ENCODE assay signal across 8 mouse cellular contexts in genomic region chr15:101247155-101247498, GRCm38 (mm10). TPM values are rescaled to one million over a fixed set of nuclear protein-coding genes. Genes with fewer than 3 reads are reported as not detected.
DNase-seq lines count a peak whose midpoint lies in the region; ATAC-seq and TF ChIP-seq lines count a peak whose summit lies in the region.

No protein-coding gene starts in this region.

- TF ChIP-seq CTCF in left cerebral cortex, adult 2 months (IDR thresholded peaks at IDR 0.05): no peak

- no peaks in the 10 kb centered on the region for H3K27me3 ChIP-seq in embryonic facial prominence, embryonic 10.5 days (replicated peaks; ENCODE audit: low read depth, poor library complexity, severe bottlenecking)
- H3K27me3 ChIP-seq in neural tube, embryonic 15.5 days (replicated peaks): 0 out of 2 replicates have a peak, but pooled peaks cover 5% of the 10 kb centered on the region

- H3K27ac ChIP-seq in left cerebral cortex, adult 2 months: peak overlapping the region; percentile 97
- H3K27ac ChIP-seq in embryonic facial prominence, embryonic 10.5 days (replicated peaks): peak overlapping the region; percentile 94
- H3K27ac ChIP-seq in neural tube, embryonic 15.5 days (replicated peaks): peak overlapping the region; percentile 86; the same call in 1 of the 2 replicates

- no peaks in the 10 kb centered on the region for H3K36me3 ChIP-seq in embryonic facial prominence, embryonic 10.5 days (replicated peaks)
- H3K36me3 ChIP-seq in neural tube, embryonic 15.5 days: no peaks in the 10 kb centered on the region

- intact Hi-C loops in left cerebral cortex, adult 2 months (cut with DNase I): no loop called here
- intact Hi-C loops in left cerebral cortex, postnatal 36 days (cut with DNase I): loop anchor here (2.0 kb wide), 1 partner anchor 20 kb away; no protein-coding TSS in a partner anchor

- H3K4me2 ChIP-seq in neural tube, embryonic 15.5 days: peak overlapping the region; percentile 72

- peaks cover 39% of the 10 kb centered on the region for H3K4me1 ChIP-seq in embryonic facial prominence, embryonic 10.5 days
- H3K4me1 ChIP-seq in neural tube, embryonic 15.5 days: peaks cover 12% of the 10 kb centered on the region

- no peaks in the 10 kb centered on the region for H3K9me3 ChIP-seq in embryonic facial prominence, embryonic 10.5 days
- no peaks in the 10 kb centered on the region for H3K9me3 ChIP-seq in neural tube, embryonic 15.5 days (replicated peaks)

- H3K9ac ChIP-seq in neural tube, embryonic 15.5 days (replicated peaks): peak overlapping the region; percentile 55

- no peak for DNase-seq in left cerebral cortex, adult 2 months (ENCODE audit: extremely low spot score in 1 of 2, low spot score in 2 of 2)
- no peak for DNase-seq in left cerebral cortex, postnatal 36 days (ENCODE audit: low spot score in 2 of 2)
- no peak for DNase-seq in embryonic facial prominence, embryonic 10.5 days (ENCODE audit: low spot score)
- no peak for DNase-seq in frontal cortex, postnatal 14 days (ENCODE audit: low spot score in 2 of 2)
- no peak for DNase-seq in layer of hippocampus, postnatal 10 days (ENCODE audit: low spot score in 2 of 2)

- ATAC-seq in inflammation-experienced regulatory T-cells, adult 6 months: peak; percentile 25
- ATAC-seq in neural tube, embryonic 15.5 days (ENCODE audit: low FRiP score): no peak
- no peak for ATAC-seq in frontal cortex, adult (ENCODE audit: low TSS enrichment)

- peak overlapping the region; percentile 62 for H3K4me3 ChIP-seq in left cerebral cortex, adult 2 months
- H3K4me3 ChIP-seq in embryonic facial prominence, embryonic 10.5 days: peak overlapping the region; percentile 59
- H3K4me3 ChIP-seq in neural tube, embryonic 15.5 days (replicated peaks): peak overlapping the region; percentile 51

- 60% methylated on average over 1 of the region's 1 CpGs for WGBS in embryonic facial prominence, embryonic 10.5 days
- 93% methylated on average over 1 of the region's 1 CpGs for WGBS in neural tube, embryonic 15.5 days

RNA-seq across cellular contexts. Expression of gene Nr4a1, which starts 6.9 kb away (rescaled TPM):
- total RNA-seq in left cerebral cortex, adult 2 months (2021): 100 to 1,000 TPM; 155 to 210 TPM
- total RNA-seq in left cerebral cortex, postnatal 36 days (2021): 100 to 1,000 TPM in 1 of 2 experiments, 10 to 100 TPM in 1; 60.5 to 156 TPM
- 4.7 and 5.3 TPM in 2 replicates for polyA plus RNA-seq in embryonic facial prominence, embryonic 10.5 days (2016; fragmentation: Nextera tagmentation; extraction: Ambion mirVana)
- polyA plus RNA-seq in inflammation-experienced regulatory T-cells, adult 6 months (2017; shearing (Covaris generic)): 10 to 100 TPM; 46.4 to 73.4 (median 68.3) TPM
- polyA plus RNA-seq in neural tube, embryonic 15.5 days (2015; fragmentation: Nextera tagmentation; extraction: Ambion mirVana): 7.9 and 10.6 TPM in 2 replicates
- 10 to 100 TPM; 28.4 to 33.9 TPM for total RNA-seq in layer of hippocampus, postnatal 10 days (2021)

RNA-seq across cellular contexts. Expression of gene Grasp, which starts 23.1 kb away (rescaled TPM):
- 100 to 1,000 TPM in 1 of 2 experiments, 10 to 100 TPM in 1; 89.7 to 107 TPM for total RNA-seq in left cerebral cortex, adult 2 months (2021)
- total RNA-seq in left cerebral cortex, postnatal 36 days (2021): 10 to 100 TPM; 76.3 to 89.5 TPM
- polyA plus RNA-seq in embryonic facial prominence, embryonic 10.5 days (2016; fragmentation: Nextera tagmentation; extraction: Ambion mirVana): 5.3 and 6.7 TPM in 2 replicates
- polyA plus RNA-seq in inflammation-experienced regulatory T-cells, adult 6 months (2017; shearing (Covaris generic)): under 1 TPM; 0.18 to 0.50 (median 0.28) TPM
- 2.2 and 2.5 TPM in 2 replicates for polyA plus RNA-seq in neural tube, embryonic 15.5 days (2015; fragmentation: Nextera tagmentation; extraction: Ambion mirVana)
- 10 to 100 TPM; 33.3 to 35.3 TPM for total RNA-seq in layer of hippocampus, postnatal 10 days (2021)

RNA-seq across cellular contexts. Expression of gene Atg101, which starts 36.9 kb away (rescaled TPM):
- total RNA-seq in left cerebral cortex, adult 2 months (2021): 10 to 100 TPM; 41.9 to 44.5 TPM
- total RNA-seq in left cerebral cortex, postnatal 36 days (2021): 10 to 100 TPM; 43.5 to 45.5 TPM
- polyA plus RNA-seq in embryonic facial prominence, embryonic 10.5 days (2016; fragmentation: Nextera tagmentation; extraction: Ambion mirVana): 86.5 and 91.5 TPM in 2 replicates
- 10 to 100 TPM; 39.9 to 53.6 (median 47.8) TPM for polyA plus RNA-seq in inflammation-experienced regulatory T-cells, adult 6 months (2017; shearing (Covaris generic))
- 77.2 TPM in 2 replicates for polyA plus RNA-seq in neural tube, embryonic 15.5 days (2015; fragmentation: Nextera tagmentation; extraction: Ambion mirVana)
- total RNA-seq in layer of hippocampus, postnatal 10 days (2021): 10 to 100 TPM; 41.1 to 43.3 TPM

RNA-seq across cellular contexts. Expression of gene 6030408B16Rik, which starts 45.9 kb away (rescaled TPM):
- under 1 TPM; 0.30 to 0.41 TPM for total RNA-seq in left cerebral cortex, adult 2 months (2021)
- total RNA-seq in left cerebral cortex, postnatal 36 days (2021): under 1 TPM; 0.27 to 0.37 TPM
- 0.59 and 0.71 TPM in 2 replicates for polyA plus RNA-seq in embryonic facial prominence, embryonic 10.5 days (2016; fragmentation: Nextera tagmentation; extraction: Ambion mirVana)
- under 1 TPM in 1 of 3 experiments, not detected in 2; 0.70 TPM for polyA plus RNA-seq in inflammation-experienced regulatory T-cells, adult 6 months (2017; shearing (Covaris generic))
- polyA plus RNA-seq in neural tube, embryonic 15.5 days (2015; fragmentation: Nextera tagmentation; extraction: Ambion mirVana): 0.44 and 0.63 TPM in 2 replicates
- total RNA-seq in layer of hippocampus, postnatal 10 days (2021): not detected
